Mouse (Mus musculus): Measurements from ENCODE around the gene Gpr137b. TPM values are rescaled to one million over a fixed set of nuclear protein-coding genes. Genes with fewer than 3 reads are reported as not detected.
"Not testable (repeated sequence)": the region's sequence is repeated elsewhere in the genome, so short reads cannot be mapped to it uniquely, and the experiment has no call there.

Gpr137b gene
- 29.3 and 29.5 TPM in 2 replicates for polyA plus RNA-seq (2016; fragmentation: Nextera tagmentation; extraction: Ambion mirVana)

DNA sequence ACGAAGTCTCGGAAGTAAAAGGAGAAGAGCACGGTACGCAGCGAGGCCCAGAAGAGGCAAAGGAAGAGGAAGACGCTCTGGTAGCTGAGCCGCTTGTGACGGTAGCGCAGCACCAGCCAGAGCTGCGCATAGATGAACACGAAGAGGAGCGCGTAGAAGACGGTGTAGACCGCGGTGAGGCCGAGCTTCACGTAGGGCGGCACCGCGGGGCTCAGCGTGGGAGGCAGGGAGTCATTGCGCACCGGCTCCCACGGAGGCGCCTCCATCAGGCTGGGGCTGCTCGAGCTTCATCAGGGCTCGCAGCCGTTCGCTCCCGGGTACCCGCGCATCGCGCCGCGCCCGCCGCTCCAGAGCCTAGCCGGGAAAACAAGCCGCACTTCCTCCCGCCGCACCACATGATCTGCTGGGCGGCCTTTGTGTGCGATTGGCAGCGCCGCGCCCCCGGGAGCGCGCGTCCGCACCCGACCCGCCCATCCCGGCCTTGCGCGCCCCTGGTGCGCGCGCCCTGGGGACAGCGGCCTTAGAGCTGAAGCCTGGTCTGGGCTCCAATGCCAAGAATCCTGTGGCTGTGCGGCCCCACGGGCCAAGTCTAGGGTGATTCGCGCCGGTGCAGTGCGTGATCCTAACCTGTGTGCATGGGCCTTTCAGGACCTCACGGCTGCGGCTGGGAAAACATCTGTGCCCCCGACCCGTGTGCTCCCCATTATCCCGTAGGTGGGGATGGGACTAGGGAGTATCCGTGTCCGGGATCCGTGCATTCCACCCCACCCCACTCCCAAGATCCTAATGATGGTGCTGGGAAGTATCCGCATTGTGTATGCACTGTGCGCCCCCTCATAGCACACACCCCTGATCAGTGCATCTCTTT, at the start of gene Gpr137b:
Gene Gpr137b, minus strand, starts transcription at position 787 of the 868 bp plus-strand sequence.
- H3K9me3 ChIP-seq = not testable (repeated sequence)
- peak within 1 kb of the TSS; percentile 82 for H3K27ac ChIP-seq

DNA sequence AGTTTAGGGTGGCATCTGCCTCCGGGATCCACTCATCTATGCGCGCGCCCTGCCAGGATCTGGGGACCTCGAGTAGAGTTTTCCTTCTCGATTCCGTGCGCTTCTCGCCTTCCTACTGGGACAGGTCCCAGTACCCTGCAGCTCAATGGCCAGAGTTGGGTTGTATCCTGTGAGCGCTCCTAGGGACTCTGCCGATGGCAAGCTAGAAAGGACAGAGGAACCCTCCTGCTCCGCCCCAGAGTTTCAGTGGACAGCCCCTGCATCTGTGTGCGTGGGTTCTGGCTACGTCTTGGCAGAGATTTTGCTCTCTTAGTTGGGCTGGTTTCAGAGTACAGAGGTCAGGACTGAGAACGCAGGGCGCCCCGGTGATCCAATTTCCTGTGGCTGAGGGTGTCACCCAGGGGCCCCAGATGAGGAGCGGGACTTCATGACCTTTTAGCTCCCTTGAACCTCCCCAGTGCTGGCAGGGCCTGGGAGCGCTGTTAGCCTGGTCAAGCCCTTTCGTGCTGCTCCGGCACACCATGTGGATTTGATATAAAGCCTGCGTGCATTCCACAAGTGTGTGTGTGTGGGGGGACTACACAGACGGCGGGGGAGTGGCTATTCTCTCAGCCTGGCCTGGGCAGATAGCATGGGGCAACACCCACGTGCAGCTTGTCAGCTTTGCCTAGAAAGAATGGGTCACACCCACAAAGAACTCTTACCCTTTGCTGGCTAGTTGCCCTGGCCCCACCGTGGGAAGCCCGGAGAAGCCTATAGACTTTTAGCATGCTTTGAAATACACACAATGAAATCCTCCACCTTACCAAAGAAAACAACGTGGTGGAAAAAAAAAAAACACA, 44.5 kb upstream of the Gpr137b start:
- peak overlapping the region; percentile 36 for H3K4me3 ChIP-seq
- H3K9me3 ChIP-seq; H3K27ac ChIP-seq; H3K36me3 ChIP-seq; H3K27me3 ChIP-seq (ENCODE audit: insufficient read depth, poor library complexity, severe bottlenecking); H3K4me1 ChIP-seq (replicated peaks): not testable (repeated sequence)
- 3% methylated on average over 20 of the region's 28 CpGs for WGBS
- peak; percentile 21 for DNase-seq (ENCODE audit: low spot score)

More for the DNA sequence above, at the start of gene Gpr137b:
- peak; percentile 60 for DNase-seq (ENCODE audit: low spot score)
- not testable (repeated sequence) for H3K36me3 ChIP-seq; H3K4me1 ChIP-seq (replicated peaks); H3K27me3 ChIP-seq (ENCODE audit: insufficient read depth, poor library complexity, severe bottlenecking)
- H3K4me3 ChIP-seq = peak within 1 kb of the TSS; percentile 48
- under 1% methylated on average over 65 of the region's 78 CpGs for WGBS

DNA sequence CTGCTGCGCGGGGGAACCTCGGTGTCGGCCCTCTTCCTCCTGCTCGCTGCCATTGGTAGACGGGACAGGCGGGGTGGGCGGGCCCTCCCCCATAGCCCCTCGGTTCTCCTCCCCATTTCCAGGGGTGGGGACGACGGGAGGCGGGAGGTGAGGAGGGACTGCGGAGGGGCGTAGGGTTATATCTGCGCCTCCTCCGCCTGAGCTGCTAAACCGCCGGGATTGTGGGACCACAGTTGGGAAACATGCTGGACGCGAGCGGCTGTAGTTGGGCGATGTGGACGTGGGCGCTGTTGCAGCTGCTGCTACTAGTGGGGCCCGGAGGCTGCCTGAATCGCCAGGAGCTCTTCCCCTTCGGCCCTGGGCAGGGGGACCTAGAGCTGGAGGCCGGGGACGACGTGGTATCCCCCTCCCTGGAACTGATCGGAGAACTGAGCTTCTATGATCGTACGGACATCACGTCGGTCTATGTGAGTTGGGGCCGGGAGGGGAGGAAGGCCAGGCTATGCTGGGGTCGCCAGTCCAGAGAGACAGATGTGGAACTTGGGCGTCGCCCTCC, 43.7 kb upstream of the Gpr137b start, which contains the start of gene Nid1:
Gene Nid1, plus strand, starts transcription at position 92 of the 556 bp plus-strand sequence.
- H3K9me3 ChIP-seq; H3K4me1 ChIP-seq (replicated peaks); H3K27me3 ChIP-seq (ENCODE audit: insufficient read depth, poor library complexity, severe bottlenecking); H3K36me3 ChIP-seq; H3K27ac ChIP-seq: not testable (repeated sequence)
- peak within 1 kb of the TSS; percentile 41 for H3K4me3 ChIP-seq
- peak; percentile 19 for DNase-seq (ENCODE audit: low spot score)
- WGBS = under 1% methylated on average over 32 of the region's 39 CpGs

DNA sequence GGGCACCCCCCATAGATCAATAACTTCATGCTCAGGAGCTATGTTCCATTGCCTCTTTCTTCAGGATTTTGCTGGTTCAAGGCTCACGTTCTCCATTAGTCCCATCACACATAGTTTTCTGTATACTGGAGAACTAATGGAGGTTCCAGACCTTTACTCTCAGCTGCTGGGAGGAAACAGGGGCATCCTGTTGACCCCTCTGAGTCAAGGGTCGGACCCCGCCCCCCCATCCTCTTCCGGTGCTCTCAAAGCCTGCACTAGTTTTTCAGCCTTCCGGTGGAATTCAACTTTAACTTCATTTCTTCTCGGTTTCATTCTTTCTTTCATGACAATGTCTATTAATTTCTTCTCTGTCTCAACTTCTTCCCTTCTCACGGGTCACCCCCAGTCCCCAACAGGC, 42.3 kb upstream of the Gpr137b start:
- WGBS = 83% methylated on average over 6 of the region's 7 CpGs
- H3K9me3 ChIP-seq; H3K4me3 ChIP-seq; DNase-seq (ENCODE audit: low spot score); H3K27ac ChIP-seq; H3K27me3 ChIP-seq (ENCODE audit: insufficient read depth, poor library complexity, severe bottlenecking); H3K4me1 ChIP-seq (replicated peaks); H3K36me3 ChIP-seq: not testable (repeated sequence)

DNA sequence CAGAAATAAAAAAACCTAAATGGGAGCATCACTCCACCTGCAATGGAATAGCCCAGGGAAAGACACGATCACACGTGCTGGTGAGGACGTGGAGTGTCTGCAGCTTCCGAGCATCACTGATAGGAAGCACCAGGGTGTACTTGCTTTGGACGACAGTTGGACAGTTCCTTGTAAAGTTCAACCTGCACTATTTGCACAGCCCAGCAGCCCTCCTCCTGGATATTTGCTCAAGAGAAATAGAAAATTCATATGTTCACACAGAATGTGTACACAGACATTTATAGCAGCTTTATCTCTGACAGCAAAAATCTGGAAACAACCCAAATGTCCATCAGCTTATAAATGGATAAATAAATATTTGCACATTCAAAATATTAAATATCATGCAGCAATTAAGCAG, 29.5 kb upstream of the Gpr137b start:
- H3K27me3 ChIP-seq (ENCODE audit: insufficient read depth, poor library complexity, severe bottlenecking); DNase-seq (ENCODE audit: low spot score); H3K36me3 ChIP-seq; H3K9me3 ChIP-seq; H3K4me1 ChIP-seq (replicated peaks); H3K27ac ChIP-seq; H3K4me3 ChIP-seq: not testable (repeated sequence)
- WGBS = 71% methylated on average over 2 of the region's 5 CpGs

DNA sequence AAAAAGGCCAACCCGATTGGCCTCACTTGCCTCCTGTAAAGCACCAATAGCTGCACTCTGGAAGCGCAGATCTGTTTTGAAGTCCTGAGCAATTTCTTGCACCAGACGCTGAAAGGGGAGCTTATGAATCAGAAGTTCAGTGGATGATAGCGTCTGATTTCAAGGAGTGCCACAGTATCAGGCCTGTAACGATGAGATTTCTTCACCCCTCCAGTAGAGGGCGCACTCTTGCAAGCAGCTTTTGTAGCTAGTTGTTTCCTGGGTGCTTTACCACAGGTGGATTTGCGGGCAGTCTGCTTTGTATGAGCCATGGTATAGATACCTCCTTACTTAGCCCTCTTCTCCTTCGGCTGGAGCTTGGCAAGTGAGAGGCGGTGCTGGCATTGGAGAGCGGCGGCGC, 25.0 kb upstream of the Gpr137b start:
- not testable (repeated sequence) for H3K4me1 ChIP-seq (replicated peaks); DNase-seq (ENCODE audit: low spot score); H3K36me3 ChIP-seq; H3K27me3 ChIP-seq (ENCODE audit: insufficient read depth, poor library complexity, severe bottlenecking); H3K27ac ChIP-seq; H3K9me3 ChIP-seq; H3K4me3 ChIP-seq
- WGBS = 92% methylated on average over 7 of the region's 12 CpGs

DNA sequence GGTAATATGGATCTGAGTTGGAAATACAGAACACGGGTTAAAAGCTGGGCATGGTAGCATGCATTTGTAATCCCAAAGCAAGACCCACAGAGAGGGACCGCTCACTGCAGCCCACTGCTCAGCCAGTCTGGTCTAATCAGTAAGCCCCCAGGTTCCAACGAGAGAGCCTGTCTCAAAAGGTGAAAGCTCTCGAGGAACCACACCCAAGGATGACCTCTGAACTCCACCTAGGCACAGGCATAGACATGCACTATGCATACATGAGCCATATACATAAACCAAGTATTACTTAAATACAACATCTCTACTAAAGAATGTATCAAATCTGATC, 22.2 kb upstream of the Gpr137b start:
- not testable (repeated sequence) for H3K36me3 ChIP-seq; H3K4me1 ChIP-seq (replicated peaks); H3K4me3 ChIP-seq; DNase-seq (ENCODE audit: low spot score); H3K27ac ChIP-seq; H3K27me3 ChIP-seq (ENCODE audit: insufficient read depth, poor library complexity, severe bottlenecking); H3K9me3 ChIP-seq
- WGBS = 76% methylated on average over 4 of the region's 4 CpGs

DNA sequence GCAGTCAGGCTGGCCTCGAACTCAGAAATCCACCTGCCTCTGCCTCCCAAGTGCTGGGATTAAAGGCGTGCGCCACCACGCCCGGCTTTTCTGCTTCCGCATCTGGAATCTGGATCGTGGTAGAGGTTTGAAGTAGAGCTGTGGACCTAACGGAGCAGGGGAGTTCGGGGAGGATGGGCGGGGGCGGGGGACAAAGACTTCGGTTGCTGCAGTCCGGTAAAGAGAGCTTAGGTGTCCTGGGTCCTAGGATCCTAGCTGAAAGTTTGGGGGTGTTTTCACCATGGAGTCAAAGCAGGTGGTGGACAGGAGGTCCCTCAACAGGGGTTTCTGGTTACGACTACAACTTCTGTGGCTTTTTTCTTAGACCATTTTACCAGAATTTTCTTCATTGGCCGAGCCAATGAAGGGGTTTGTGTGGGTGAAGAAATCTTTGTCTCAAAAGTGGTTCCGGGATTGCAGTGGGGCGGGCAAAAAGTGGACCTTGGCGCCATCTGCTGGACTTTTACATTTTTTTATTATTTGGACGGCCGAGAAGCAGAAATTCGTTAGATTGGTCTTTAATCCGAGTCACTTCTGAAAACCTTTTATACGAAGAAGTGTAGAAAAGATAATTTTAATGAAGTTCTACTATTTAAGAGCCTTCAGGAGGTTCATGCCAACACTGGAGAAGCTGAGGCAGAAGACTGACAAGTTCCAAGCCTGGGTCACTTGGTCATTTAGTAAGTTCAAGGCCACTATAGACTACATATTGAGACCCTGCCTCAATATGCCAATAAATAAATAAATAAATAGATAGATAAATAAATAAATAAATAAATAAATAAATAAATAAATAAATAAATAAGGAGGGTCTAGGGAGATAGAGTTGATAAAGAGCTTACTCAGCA, 21.5 kb upstream of the Gpr137b start:
- not testable (repeated sequence) for H3K4me3 ChIP-seq; H3K36me3 ChIP-seq; H3K27me3 ChIP-seq (ENCODE audit: insufficient read depth, poor library complexity, severe bottlenecking); H3K27ac ChIP-seq; H3K4me1 ChIP-seq (replicated peaks); H3K9me3 ChIP-seq
- 41% methylated on average over 23 of the region's 23 CpGs for WGBS
- DNase-seq (ENCODE audit: low spot score) = peak; percentile 47

DNA sequence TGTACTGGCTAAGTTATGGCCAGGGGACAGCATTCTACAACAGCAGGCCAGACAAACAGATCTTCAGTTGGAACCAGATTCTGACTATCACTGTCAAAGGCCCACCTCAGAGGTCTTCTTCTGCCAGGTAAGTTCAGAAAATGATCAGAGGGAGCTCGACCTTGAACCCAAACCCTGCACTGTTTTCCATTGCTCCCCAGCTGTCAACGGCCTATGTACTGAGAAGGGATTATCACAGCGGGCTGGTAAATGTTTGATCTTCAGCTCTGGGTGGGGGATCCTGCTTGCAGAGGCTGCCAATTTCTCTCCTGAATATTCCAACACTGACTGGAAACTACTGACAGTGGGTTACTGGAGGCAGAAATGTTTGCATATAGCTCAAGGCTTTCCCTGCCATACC, 20.4 kb upstream of the Gpr137b start:
- no peaks in the 10 kb centered on the region for H3K4me1 ChIP-seq (replicated peaks)
- no peak for DNase-seq (ENCODE audit: low spot score)
- H3K27me3 ChIP-seq (ENCODE audit: insufficient read depth, poor library complexity, severe bottlenecking) = no peaks in the 10 kb centered on the region
- no peak overlapping the region for H3K4me3 ChIP-seq
- 79% methylated on average over 3 of the region's 3 CpGs for WGBS
- H3K27ac ChIP-seq = no peak overlapping the region
- no peaks in the 10 kb centered on the region for H3K36me3 ChIP-seq
- no peaks in the 10 kb centered on the region for H3K9me3 ChIP-seq

DNA sequence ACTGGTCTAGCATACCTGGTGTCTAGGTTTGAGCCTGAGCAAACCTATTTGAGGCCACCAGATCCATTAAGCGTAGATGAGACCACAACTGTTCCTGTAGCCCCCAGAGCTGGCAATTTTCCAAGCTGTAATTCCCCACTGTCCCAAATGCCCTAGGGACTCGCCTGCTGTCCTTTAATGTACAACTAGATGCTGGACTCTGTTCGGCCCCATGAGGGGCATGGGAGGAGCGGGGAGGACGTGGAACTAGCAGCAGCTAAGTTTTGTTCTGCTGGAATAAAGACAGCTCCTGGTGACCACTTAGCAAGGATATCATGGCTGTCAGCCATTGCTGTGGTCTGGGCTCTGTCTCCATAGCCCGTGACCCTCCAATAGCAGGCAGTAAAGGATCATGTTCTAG, 11.7 kb upstream of the Gpr137b start:
- no CpG with 5 or more reads among the region's 6 CpGs for WGBS

DNA sequence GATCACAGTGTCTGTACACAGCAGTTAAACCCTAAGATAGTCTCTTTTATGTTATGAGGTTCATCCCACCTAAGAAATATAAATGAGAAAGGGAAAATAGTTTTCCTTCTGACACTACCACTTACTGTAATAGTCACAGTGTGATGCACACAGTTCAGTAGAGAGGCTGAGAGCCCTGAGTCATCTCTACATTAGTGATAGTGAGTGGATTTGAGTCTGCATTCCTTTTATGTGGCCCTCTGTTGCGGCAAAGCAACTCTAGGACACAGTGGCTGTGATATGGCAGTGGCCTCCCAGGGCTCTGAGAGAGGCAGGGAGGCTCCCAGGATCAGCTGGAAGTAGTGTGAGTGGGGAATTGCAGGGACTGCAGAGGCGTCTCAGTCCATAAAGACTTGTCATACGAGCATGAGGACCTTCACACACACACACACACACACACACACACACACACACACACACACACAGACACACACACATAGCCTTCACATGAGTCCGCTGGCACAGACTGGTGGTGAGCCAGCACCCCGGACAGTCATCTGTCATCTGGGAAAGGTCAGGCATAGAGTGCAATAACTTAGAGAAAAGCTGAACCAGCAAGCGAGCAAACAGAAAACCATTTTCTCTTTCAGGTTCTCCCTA, 10.8 kb upstream of the Gpr137b start:
- DNase-seq (ENCODE audit: low spot score); H3K36me3 ChIP-seq; H3K27ac ChIP-seq; H3K4me3 ChIP-seq; H3K9me3 ChIP-seq; H3K4me1 ChIP-seq (replicated peaks); H3K27me3 ChIP-seq (ENCODE audit: insufficient read depth, poor library complexity, severe bottlenecking): not testable (repeated sequence)
- 85% methylated on average over 6 of the region's 6 CpGs for WGBS

More for the DNA sequence above, 11.7 kb upstream of the Gpr137b start:
- H3K4me3 ChIP-seq; H3K9me3 ChIP-seq; H3K4me1 ChIP-seq (replicated peaks); H3K27me3 ChIP-seq (ENCODE audit: insufficient read depth, poor library complexity, severe bottlenecking); H3K27ac ChIP-seq; DNase-seq (ENCODE audit: low spot score); H3K36me3 ChIP-seq: not testable (repeated sequence)

DNA sequence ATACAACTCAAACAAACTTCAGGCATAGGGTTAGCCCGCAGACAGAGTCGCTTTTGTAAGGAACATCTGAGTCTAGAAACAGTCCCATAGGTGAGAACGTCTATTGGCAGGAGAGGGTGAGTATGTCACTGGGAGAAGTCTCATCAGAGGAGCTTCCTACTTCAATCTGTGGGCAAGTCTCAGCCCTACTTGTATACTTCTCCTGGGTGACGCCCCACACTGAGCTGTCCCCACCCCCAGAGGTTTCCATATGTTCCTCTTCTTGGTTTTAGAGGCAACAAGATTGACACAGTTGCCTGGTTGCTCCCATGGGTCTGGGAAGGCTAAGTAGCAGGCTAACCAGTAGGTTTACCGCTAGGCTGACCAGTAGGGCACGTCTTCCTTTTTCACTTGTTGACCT, 10.0 kb upstream of the Gpr137b start:
- H3K4me3 ChIP-seq; H3K27me3 ChIP-seq (ENCODE audit: insufficient read depth, poor library complexity, severe bottlenecking); DNase-seq (ENCODE audit: low spot score); H3K9me3 ChIP-seq; H3K4me1 ChIP-seq (replicated peaks); H3K27ac ChIP-seq; H3K36me3 ChIP-seq: not testable (repeated sequence)
- 84% methylated on average over 5 of the region's 6 CpGs for WGBS
